In genomic region chr4:45924011-45924410, GRCm38 (mm10) we compare ENCODE assay signal across 21 mouse cellular contexts. TPM values are rescaled to one million over a fixed set of nuclear protein-coding genes. Genes with fewer than 3 reads are reported as not detected.
"Had no signal": no experiment of that assay in that cellular context is flagged by ENCODE, and none has a peak within 500 bp of the region (broad histone marks: within the 10 kb centered on the region; RNA-seq: fewer than 3 reads in every experiment).

No protein-coding gene starts in this region.

- H3K4me3 ChIP-seq: kidney, embryonic 15.5 days; left cerebral cortex, adult 2 months; liver, embryonic 13.5 days; midbrain, embryonic 12.5 days; myocyte; neural tube, embryonic 13.5 days; stomach, embryonic 15.5 days had no signal

- H3K9ac ChIP-seq: kidney, embryonic 15.5 days; liver, embryonic 13.5 days; midbrain, embryonic 12.5 days; neural tube, embryonic 13.5 days; stomach, embryonic 15.5 days had no signal

- H3K4me1 ChIP-seq: liver, embryonic 13.5 days; midbrain, embryonic 12.5 days; neural tube, embryonic 13.5 days; stomach, embryonic 15.5 days had no signal

- H3K36me3 ChIP-seq: kidney, embryonic 15.5 days; liver, embryonic 13.5 days; midbrain, embryonic 12.5 days; neural tube, embryonic 13.5 days; stomach, embryonic 15.5 days had no signal

- H3K9me3 ChIP-seq: kidney, embryonic 15.5 days; liver, embryonic 13.5 days; midbrain, embryonic 12.5 days; neural tube, embryonic 13.5 days; stomach, embryonic 15.5 days had no signal

- DNase-seq: kidney, postnatal 10 days; kidney, postnatal 36 days; layer of hippocampus, postnatal 36 days; liver, embryonic 13.5 days; lung, adult 2 months; lung, postnatal 14 days; lung, postnatal 4 days; retina, postnatal 1 day; right cerebral cortex, postnatal 25 days; spleen, adult 18-20 months; thymus, postnatal 25 days had no signal

- H3K27me3 ChIP-seq: kidney, embryonic 15.5 days; liver, embryonic 13.5 days; midbrain, embryonic 12.5 days; neural tube, embryonic 13.5 days; stomach, embryonic 15.5 days had no signal

- H3K4me2 ChIP-seq: kidney, embryonic 15.5 days; liver, embryonic 13.5 days; midbrain, embryonic 12.5 days; neural tube, embryonic 13.5 days; stomach, embryonic 15.5 days had no signal

- ATAC-seq: midbrain, embryonic 16.5 days had no signal

- H3K27ac ChIP-seq: kidney, embryonic 15.5 days; left cerebral cortex, adult 2 months; liver, embryonic 13.5 days; midbrain, embryonic 12.5 days; neural tube, embryonic 13.5 days; stomach, embryonic 15.5 days had no signal

RNA-seq across cellular contexts. Expression of gene Ccdc180, which starts 33.9 kb away (rescaled TPM):
- total RNA-seq: liver, adult 2 months; monocyte, adult 5-6 weeks had no signal
- polyA plus RNA-seq: limb, embryonic 11.5 days; midbrain, embryonic 12.5 days; myocyte had no signal
